Mouse (Mus musculus): ENCODE results near the gene Pard3b.

DNA sequence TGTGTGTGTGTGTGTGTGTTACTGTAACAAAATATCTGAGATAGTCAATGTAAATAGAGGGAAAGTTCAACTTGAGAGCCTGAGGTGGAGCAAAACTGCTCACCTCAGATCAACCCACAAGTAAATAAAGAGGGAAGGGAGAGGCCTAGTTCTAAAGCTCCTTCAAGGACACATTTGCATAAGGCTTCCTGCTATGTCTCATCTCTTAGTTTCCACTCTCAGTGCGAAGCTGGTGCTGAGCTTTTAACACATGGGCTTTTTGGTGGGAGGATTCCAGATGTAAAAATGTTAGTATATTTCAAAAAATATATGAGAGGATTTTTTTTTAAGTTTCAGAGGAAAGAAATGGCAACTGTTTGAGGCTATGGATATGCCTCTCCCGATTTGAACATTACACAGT, 294.9 kb downstream of the Pard3b start:
- no peak for TF ChIP-seq CTCF (IDR thresholded peaks at IDR 0.05; ENCODE audit: low read depth)
- TF ChIP-seq EP300 (optimal IDR thresholded peaks at IDR 0.05): no peak
